Mouse (Mus musculus) ES-Bruce4 (cell line): ENCODE measurements around the gene Cacng7.

Experiments
- CTCF ChIP-seq: IDR thresholded peaks from one replicate; pipeline ENCODE4 v1.8.1; 2011; ENCODE audit warnings: low read depth, low read length
- POLR2A ChIP-seq: IDR thresholded peaks from one replicate; pipeline ENCODE4 v1.8.1; 2011; ENCODE audit warnings: low read length; ENCODE audit not compliant: insufficient read depth

DNA sequence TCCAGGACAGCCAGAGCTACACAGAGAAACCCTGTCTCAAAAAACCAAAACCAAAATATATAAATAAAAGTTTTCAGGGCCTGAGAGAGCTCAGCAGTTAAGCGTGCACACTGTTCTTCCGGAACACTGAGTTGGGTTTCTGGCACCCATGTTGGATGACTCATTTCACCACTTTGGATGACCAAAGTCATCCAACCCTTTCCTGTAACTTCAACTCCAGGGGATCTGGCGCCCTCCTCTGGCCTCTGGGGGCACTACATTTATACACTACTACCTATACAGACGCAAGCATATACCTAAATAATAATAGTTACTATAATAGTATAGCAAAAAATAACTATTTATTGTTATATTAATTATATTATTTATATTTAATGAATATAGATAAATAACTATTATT, 44.1 kb downstream of the Cacng7 start:
- TF ChIP-seq POLR2A (no peak), CTCF (peak; percentile 81)
